Mouse (Mus musculus) liver, postnatal 0 days (tissue): ENCODE data around the gene Cdh15.

Source experiments
- CTCF ChIP-seq: sonication (generic); IDR thresholded peaks from 2 replicates; pipeline ENCODE4 v1.5.1; 2016; ENCODE audit warnings: antibody characterized with exemption, low read depth
- EP300 ChIP-seq: IDR thresholded peaks from 2 replicates; pipeline ENCODE4 v1.6.1; 2016; ENCODE audit warnings: antibody characterized with exemption, low read depth, mild to moderate bottlenecking

DNA sequence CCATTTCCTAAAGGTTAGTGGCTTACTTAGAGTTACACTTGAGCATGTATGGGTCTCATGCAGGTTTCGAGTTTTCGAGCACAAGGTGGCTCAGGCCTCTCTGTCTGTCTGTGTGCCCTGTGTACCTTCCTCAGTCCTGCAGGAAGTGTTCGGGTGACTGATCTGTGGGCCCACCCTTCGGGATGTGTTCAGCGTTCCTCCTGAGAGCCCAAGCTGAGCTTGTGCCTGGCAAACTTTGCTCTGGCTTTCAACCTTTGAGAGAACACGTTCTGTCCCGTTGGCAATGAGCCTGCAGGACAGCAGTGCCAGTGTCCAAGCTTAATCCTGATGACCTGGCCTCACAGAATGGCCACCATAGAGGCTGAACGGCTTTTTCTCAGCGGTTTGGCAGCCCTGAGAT, 22.8 kb upstream of the Cdh15 start:
- TF ChIP-seq EP300 (no peak), CTCF (no peak)
